Mouse (Mus musculus) naive thymus-derived CD4-positive, alpha-beta T cell, adult 5 months (primary cell): Measurements from ENCODE around the gene Pgpep1. TPM values are rescaled to one million over a fixed set of nuclear protein-coding genes. Genes with fewer than 3 reads are reported as not detected.

Experiments
- polyA plus RNA-seq: library from polyadenylated mRNA; unstranded; fragments of 100-300 nt; shearing (Covaris generic); gene quantifications from one replicate; pipeline ENCODE4 v1.2.1, GENCODE M21; 2017

The Pgpep1 gene
- polyA plus RNA-seq: 0.44 TPM

GRCm38 (mm10) chr8:70660273-70660725, at the start of gene Pgpep1:
TSS of gene Pgpep1 (minus strand) at chr8:70660388.

GRCm38 (mm10) chr8:70703287-70703686, 43.1 kb upstream of the Pgpep1 start, which contains the start of gene Iqcn:
TSS of gene Iqcn (plus strand) at chr8:70703457.

GRCm38 (mm10) chr8:70698310-70699109, 38.3 kb upstream of the Pgpep1 start, which contains the start of gene Jund:
TSS of gene Jund (plus strand) at chr8:70698949.

GRCm38 (mm10) chr8:70673079-70673856, 13.1 kb upstream of the Pgpep1 start, which contains the start of gene Lsm4:
TSS of gene Lsm4 (plus strand) at chr8:70673248.

GRCm38 (mm10) chr8:70632346-70632892, 27.8 kb downstream of the Pgpep1 start, which contains the start of gene Gdf15:
TSS of gene Gdf15 (minus strand) at chr8:70632456.

GRCm38 (mm10) chr8:70615894-70616293, 44.3 kb downstream of the Pgpep1 start, which contains the start of gene Lrrc25:
TSS of gene Lrrc25 (plus strand) at chr8:70616155.

GRCm38 (mm10) chr8:70608749-70609367, 51.3 kb downstream of the Pgpep1 start, which contains the start of gene Ssbp4:
TSS of gene Ssbp4 (minus strand) at chr8:70608872.

Other genes with a start within 250 kb of the Pgpep1 start
- gene Crtc1, start 220.8 kb downstream of the Pgpep1 start, polyA plus RNA-seq: 12.2 TPM
- 9.8 TPM for gene Klhl26, start 183.4 kb downstream of the Pgpep1 start, polyA plus RNA-seq
- not detected for gene Tmem59l, start 173.0 kb downstream of the Pgpep1 start, polyA plus RNA-seq
- gene Crlf1, start 167.2 kb downstream of the Pgpep1 start, polyA plus RNA-seq: not detected
- 62.7 TPM for gene Rex1bd, start 153.6 kb downstream of the Pgpep1 start, polyA plus RNA-seq
- 1,566 TPM for gene Uba52, start 149.6 kb downstream of the Pgpep1 start, polyA plus RNA-seq
- 382 TPM for gene Fkbp8, start 132.7 kb downstream of the Pgpep1 start, polyA plus RNA-seq
- 67.1 TPM for gene Kxd1, start 132.4 kb downstream of the Pgpep1 start, polyA plus RNA-seq
- 42.9 TPM for gene Ell, start 120.9 kb downstream of the Pgpep1 start, polyA plus RNA-seq
- gene Isyna1, start 66.0 kb downstream of the Pgpep1 start, polyA plus RNA-seq: 86.8 TPM
- 127 TPM for gene Ssbp4, start 51.5 kb downstream of the Pgpep1 start, polyA plus RNA-seq
- 0.36 TPM for gene Lrrc25, start 44.2 kb downstream of the Pgpep1 start, polyA plus RNA-seq
- not detected for gene Gdf15, start 27.9 kb downstream of the Pgpep1 start, polyA plus RNA-seq
- gene Lsm4, start 12.9 kb upstream of the Pgpep1 start, polyA plus RNA-seq: 329 TPM
- 969 TPM for gene Jund, start 38.6 kb upstream of the Pgpep1 start, polyA plus RNA-seq
- gene Iqcn, start 43.1 kb upstream of the Pgpep1 start, polyA plus RNA-seq: 0.07 TPM
- not detected for gene Gm3336, start 58.2 kb upstream of the Pgpep1 start, polyA plus RNA-seq
- 0.22 TPM for gene Pde4c, start 63.3 kb upstream of the Pgpep1 start, polyA plus RNA-seq
- 3.6 TPM for gene Rab3a, start 94.3 kb upstream of the Pgpep1 start, polyA plus RNA-seq
- gene Mpv17l2, start 100.6 kb upstream of the Pgpep1 start, polyA plus RNA-seq: 26.5 TPM
- gene Pik3r2, start 116.3 kb upstream of the Pgpep1 start, polyA plus RNA-seq: 12.9 TPM
- gene Mast3, start 144.7 kb upstream of the Pgpep1 start, polyA plus RNA-seq: 98.5 TPM
- 1.9 TPM for gene Il12rb1, start 148.1 kb upstream of the Pgpep1 start, polyA plus RNA-seq
- gene Arrdc2, start 179.3 kb upstream of the Pgpep1 start, polyA plus RNA-seq: 25.1 TPM
- not detected for gene Kcnn1, start 202.9 kb upstream of the Pgpep1 start, polyA plus RNA-seq
- gene Ccdc124, start 213.5 kb upstream of the Pgpep1 start, polyA plus RNA-seq: 45.8 TPM
- gene Slc5a5, start 232.4 kb upstream of the Pgpep1 start, polyA plus RNA-seq: not detected
- 8,391 TPM for gene Rpl18a, start 237.0 kb upstream of the Pgpep1 start, polyA plus RNA-seq
- 59.0 TPM for gene Map1s, start 245.5 kb upstream of the Pgpep1 start, polyA plus RNA-seq